Mouse (Mus musculus) heart, postnatal 0 days (tissue): ENCODE data around the gene Plpp4. TPM values are rescaled to one million over a fixed set of nuclear protein-coding genes. Genes with fewer than 3 reads are reported as not detected.

ENCODE experiments used
- ATAC-seq: fragments of 200-750 bp; cut with Nextera tagmentation; 2 replicates; pipeline ENCODE4 v1.8.0; 2017; ENCODE audit warnings: low read depth, moderate number of reproducible peaks, moderate library complexity; ENCODE audit not compliant: insufficient read depth
- DNase-seq: peaks from one replicate; pipeline ENCODE4 v3.0.0-alpha.2; 2016; ENCODE audit warnings: low spot score
- H3K27ac ChIP-seq: fragments of 300-500 bp; sonication (generic); 2 replicates; pipeline ENCODE4 v1.5.1; 2014; ENCODE audit warnings: low read depth, mild to moderate bottlenecking
- H3K27me3 ChIP-seq: fragments of 300-500 bp; sonication (generic); 2 replicates; pipeline ENCODE4 v1.6.1; 2014; ENCODE audit warnings: low read length, mixed read lengths; ENCODE audit not compliant: control insufficient read depth, insufficient read depth
- H3K36me3 ChIP-seq: fragments of 300-500 bp; sonication (generic); replicated peaks from 2 replicates; pipeline ENCODE4 v1.6.1; 2014; ENCODE audit warnings: low read length, mixed read lengths; ENCODE audit not compliant: control insufficient read depth, insufficient read depth
- H3K4me1 ChIP-seq: fragments of 300-500 bp; sonication (generic); 2 replicates; pipeline ENCODE4 v1.6.1; 2014; ENCODE audit warnings: antibody characterized with exemption; ENCODE audit not compliant: control insufficient read depth, insufficient read depth
- H3K4me2 ChIP-seq: fragments of 300-500 bp; sonication (generic); 2 replicates; pipeline ENCODE4 v1.6.1; 2014; ENCODE audit warnings: low read depth, mild to moderate bottlenecking, low read length, moderate library complexity
- H3K4me3 ChIP-seq: fragments of 300-500 bp; sonication (generic); 2 replicates; pipeline ENCODE4 v1.5.1; 2014; ENCODE audit warnings: low read depth, low read length
- H3K9ac ChIP-seq: fragments of 300-500 bp; sonication (generic); replicated peaks from 2 replicates; pipeline ENCODE4 v1.6.1; 2014; ENCODE audit warnings: low read depth, low read length, mixed read lengths
- H3K9me3 ChIP-seq: fragments of 300-500 bp; sonication (generic); replicated peaks from 2 replicates; pipeline ENCODE4 v1.6.1; 2016; ENCODE audit warnings: low read length; ENCODE audit not compliant: control insufficient read depth
- CTCF ChIP-seq: IDR thresholded peaks from 2 replicates; pipeline ENCODE4 v1.5.1; 2016; ENCODE audit warnings: antibody characterized with exemption, control low read depth, low read depth
- EP300 ChIP-seq: IDR thresholded peaks from 2 replicates; pipeline ENCODE4 v1.6.1; 2016; ENCODE audit warnings: antibody characterized with exemption, low read depth
- WGBS: fragments of 180-500 bp; shearing (Covaris S2); extraction: QIAGEN DNeasy Blood & Tissue Kit; methylation state at CpG from one replicate; pipeline ENCODE4 v1.1.7; 2014; 5-methylcytosine and 5-hydroxymethylcytosine counted together
- polyA plus RNA-seq: library from polyadenylated mRNA; unstranded; fragments of >200 nt; fragmentation: Nextera tagmentation; extraction: Ambion mirVana; gene quantifications from 2 replicates; pipeline ENCODE4 v1.2.1, GENCODE M21; 2015
- total RNA-seq: library from RNA; depleted of rRNA; stranded (reverse); fragments of >200 nt; gene quantifications from 2 replicates; pipeline ENCODE4 v1.2.3, GENCODE M21; 2014; ENCODE audit warnings: low replicate concordance

Plpp4 gene
- total and polyA plus RNA-seq, 2 experiments from 2014 or later = not detected

GRCm38 (mm10) chr7:129355561-129355960, 98.7 kb downstream of the Plpp4 start:
- Histone ChIP-seq H3K4me2 (no peak overlapping the region), H3K27ac (no peak overlapping the region), H3K9me3 (no peaks in the 10 kb centered on the region), H3K4me1 (no peaks in the 10 kb centered on the region), H3K9ac (no peak overlapping the region), H3K27me3 (no peaks in the 10 kb centered on the region), H3K4me3 (no peak overlapping the region), H3K36me3 (no peaks in the 10 kb centered on the region)
- TF ChIP-seq EP300 = no peak
- TF ChIP-seq CTCF = no peak
- no peak for ATAC-seq
- DNase-seq = no peak
- WGBS = 81% methylated on average over 2 of the region's 2 CpGs

DNA sequence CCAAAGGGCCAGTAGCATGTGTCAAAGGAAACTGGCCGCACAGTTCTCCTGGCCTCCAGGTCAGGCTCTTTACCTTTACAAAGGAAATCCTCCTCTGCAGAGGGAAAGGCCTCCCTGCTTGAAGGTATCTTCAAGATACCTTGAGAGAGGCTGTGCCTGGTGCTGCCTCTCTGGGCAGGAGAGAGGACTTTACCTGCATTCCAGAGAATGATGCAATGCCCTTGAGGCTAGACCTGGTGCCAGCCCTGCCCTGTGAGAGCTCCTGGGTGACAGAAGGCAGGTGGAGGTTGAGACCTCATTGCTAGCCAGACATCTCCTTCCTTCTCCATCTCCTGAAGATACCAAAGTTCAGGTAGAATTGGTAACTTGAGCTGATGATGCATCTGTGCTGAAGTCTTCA, 118.5 kb downstream of the Plpp4 start:
- no peak overlapping the region for H3K9ac ChIP-seq
- no peak overlapping the region for H3K4me2 ChIP-seq
- no peak overlapping the region for H3K4me3 ChIP-seq
- no peaks in the 10 kb centered on the region for H3K27me3 ChIP-seq
- no peak overlapping the region for H3K27ac ChIP-seq
- no peaks in the 10 kb centered on the region for H3K9me3 ChIP-seq
- 79% methylated on average over 1 of the region's 1 CpGs for WGBS
- no peak for TF ChIP-seq CTCF
- no peak for TF ChIP-seq EP300
- DNase-seq = no peak
- no peak for ATAC-seq
- H3K4me1 ChIP-seq = no peaks in the 10 kb centered on the region
- no peaks in the 10 kb centered on the region for H3K36me3 ChIP-seq

DNA sequence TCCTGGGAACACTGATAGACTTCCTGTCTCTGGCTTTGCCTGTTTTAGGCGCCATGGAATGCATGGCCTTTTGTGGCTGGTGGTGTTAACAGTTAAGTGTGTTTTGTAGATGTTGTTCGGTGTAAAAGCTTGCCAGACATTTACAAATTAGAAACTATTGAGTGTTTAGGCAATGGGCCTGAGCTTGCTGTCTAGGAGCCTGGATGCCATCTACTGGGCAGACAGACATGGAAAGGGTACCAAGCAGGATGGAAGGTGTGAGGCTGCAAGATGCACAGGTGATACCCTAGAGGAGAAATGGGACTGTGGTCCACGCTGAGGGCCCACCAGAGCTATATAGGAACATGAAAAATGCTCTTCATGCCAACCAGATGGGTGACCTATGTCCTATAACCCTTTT, 128.3 kb downstream of the Plpp4 start:
- Histone ChIP-seq H3K9ac (no peak overlapping the region), H3K4me1 (no peaks in the 10 kb centered on the region), H3K4me3 (no peak overlapping the region), H3K4me2 (no peak overlapping the region), H3K27me3 (no peaks in the 10 kb centered on the region), H3K36me3 (no peaks in the 10 kb centered on the region), H3K27ac (no peak overlapping the region), H3K9me3 (no peaks in the 10 kb centered on the region)
- no peak for ATAC-seq
- WGBS = 37% methylated on average over 3 of the region's 3 CpGs
- DNase-seq = no peak
- no peak for TF ChIP-seq EP300
- TF ChIP-seq CTCF = no peak

- H3K36me3 ChIP-seq = no peaks in the 10 kb centered on the region
- H3K9me3 ChIP-seq = no peaks in the 10 kb centered on the region
- H3K27ac ChIP-seq = no peak overlapping the region
- H3K27me3 ChIP-seq = no peaks in the 10 kb centered on the region
- no peak overlapping the region for H3K4me2 ChIP-seq
- no peaks in the 10 kb centered on the region for H3K4me1 ChIP-seq
- ATAC-seq = no peak
- H3K9ac ChIP-seq = no peak overlapping the region
- no peak overlapping the region for H3K4me3 ChIP-seq
- DNase-seq = no peak
- TF ChIP-seq CTCF (no peak), EP300 (no peak)
- WGBS = 65% methylated on average over 11 of the region's 11 CpGs
These were observed 136.1 kb downstream of the Plpp4 start for GRCm38 (mm10) chr7:129392835-129393489.

- no peaks in the 10 kb centered on the region for H3K36me3 ChIP-seq
- H3K9me3 ChIP-seq = no peaks in the 10 kb centered on the region
- no peak for ATAC-seq
- H3K4me3 ChIP-seq = no peak overlapping the region
- no peaks in the 10 kb centered on the region for H3K27me3 ChIP-seq
- no peaks in the 10 kb centered on the region for H3K4me1 ChIP-seq
- TF ChIP-seq CTCF (no peak), EP300 (no peak)
- DNase-seq = no peak
- H3K4me2 ChIP-seq = no peak overlapping the region
- 69% methylated on average over 5 of the region's 5 CpGs for WGBS
- H3K9ac ChIP-seq = no peak overlapping the region
- no peak overlapping the region for H3K27ac ChIP-seq
These were observed 139.7 kb downstream of the Plpp4 start for GRCm38 (mm10) chr7:129396561-129396960.

- TF ChIP-seq CTCF (no peak), EP300 (no peak)
These were observed 142.2 kb downstream of the Plpp4 start for GRCm38 (mm10) chr7:129399071-129399470.

More at GRCm38 (mm10) chr7:129399071-129399470, 142.2 kb downstream of the Plpp4 start:
- no peak for ATAC-seq
- WGBS = 60% methylated on average over 7 of the region's 7 CpGs
- H3K4me1 ChIP-seq = no peaks in the 10 kb centered on the region
- no peak for DNase-seq
- H3K36me3 ChIP-seq = no peaks in the 10 kb centered on the region
- no peaks in the 10 kb centered on the region for H3K9me3 ChIP-seq
- no peak overlapping the region for H3K4me3 ChIP-seq
- no peak overlapping the region for H3K27ac ChIP-seq
- no peak overlapping the region for H3K4me2 ChIP-seq
- no peak overlapping the region for H3K9ac ChIP-seq
- no peaks in the 10 kb centered on the region for H3K27me3 ChIP-seq
